Mouse (Mus musculus) R1 (cell line): Measurements from ENCODE around the gene Nicn1.
A peak's percentile ranks its signal among the peaks of the same experiment; 100 is the strongest.

ENCODE experiments used
- DNase-seq: peaks from one replicate; pipeline ENCODE4 v3.0.0-alpha.2; 2018; ENCODE audit warnings: low read depth, low spot score

The Nicn1 gene

DNA sequence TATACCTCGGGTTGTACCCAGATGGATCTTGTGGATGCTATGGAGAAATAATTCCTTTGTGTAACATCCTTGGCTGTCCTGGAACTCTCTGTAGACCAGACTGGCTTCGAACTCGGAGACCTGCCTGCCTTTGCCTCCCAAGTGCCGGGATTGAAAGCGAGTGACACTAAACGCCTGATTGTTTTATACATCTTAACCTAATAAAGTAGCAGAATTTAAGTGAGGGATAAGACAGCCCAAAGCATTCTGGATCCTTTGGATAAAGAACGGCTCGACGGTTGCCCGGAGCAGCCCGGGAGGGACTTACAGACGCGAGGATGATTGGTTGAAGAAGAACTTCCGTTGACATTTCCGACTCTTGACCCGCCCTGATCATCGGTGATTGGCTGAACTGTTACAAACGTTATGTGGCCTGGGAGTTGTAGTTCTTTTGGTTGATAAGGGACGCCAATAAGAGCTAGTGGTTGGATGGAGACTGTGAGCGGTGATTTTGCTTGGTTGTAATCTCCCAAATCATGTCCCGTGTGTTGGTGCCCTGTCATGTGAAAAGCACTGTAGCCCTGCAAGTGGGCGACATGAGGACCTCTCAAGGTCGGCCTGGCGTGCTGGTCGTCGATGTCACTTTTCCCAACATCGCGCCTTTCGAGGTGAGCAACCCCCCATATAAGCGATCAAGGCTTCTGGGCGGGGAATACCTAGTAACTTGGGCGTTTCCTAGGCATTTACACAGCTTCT is at the start of gene Nicn1:
TSS of gene Nicn1 (plus strand) at position 414 of the 735 bp plus-strand sequence.
- peak; percentile 99 for DNase-seq

DNA sequence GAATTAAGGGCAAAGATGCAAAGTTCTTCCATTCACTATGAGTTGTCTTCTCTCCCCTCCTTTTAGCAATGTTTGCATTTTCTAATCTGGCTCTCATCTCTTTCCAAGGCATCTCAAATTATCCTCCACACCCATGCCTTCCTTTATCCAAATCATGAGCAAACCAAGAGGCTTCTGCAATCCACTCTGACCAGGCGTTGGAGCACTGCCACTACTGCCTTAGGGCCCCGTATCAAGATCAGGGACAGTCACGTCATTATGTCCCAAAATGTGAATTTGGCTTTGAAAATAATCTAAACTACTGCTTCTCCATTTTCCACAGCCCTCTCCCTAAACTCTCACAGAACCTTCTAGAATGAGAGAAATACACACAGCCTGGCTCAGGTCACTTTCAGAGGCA is 45.7 kb upstream of the Nicn1 start:
- no peak for DNase-seq

DNA sequence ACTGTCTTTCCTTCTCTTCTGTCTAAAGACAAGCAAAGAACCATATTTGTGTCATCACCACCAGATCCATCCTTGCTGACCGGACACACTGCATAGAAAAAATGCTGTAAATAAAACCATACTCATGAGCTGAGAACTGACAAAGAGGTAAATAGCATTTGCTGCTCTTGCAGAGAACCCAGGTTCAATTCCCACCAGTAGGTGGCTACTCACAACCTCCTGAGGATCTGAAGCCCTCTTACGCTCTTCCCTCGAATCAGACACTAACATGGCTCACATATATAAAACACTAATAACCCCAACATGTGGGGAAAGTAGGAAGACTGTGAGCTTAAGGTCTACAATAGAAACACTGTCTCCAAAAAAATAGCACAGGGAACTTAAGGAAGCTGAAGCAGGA is 45.2 kb upstream of the Nicn1 start:
- DNase-seq: peak; percentile 69

- peak; percentile 28 for DNase-seq
Observed at GRCm38 (mm10) chr9:108248957-108249356, 41.3 kb upstream of the Nicn1 start.

GRCm38 (mm10) chr9:108251877-108252276 is 38.4 kb upstream of the Nicn1 start:
- no peak for DNase-seq

- DNase-seq: peak; percentile 28
Observed at GRCm38 (mm10) chr9:108252766-108253165, 37.5 kb upstream of the Nicn1 start.

DNA sequence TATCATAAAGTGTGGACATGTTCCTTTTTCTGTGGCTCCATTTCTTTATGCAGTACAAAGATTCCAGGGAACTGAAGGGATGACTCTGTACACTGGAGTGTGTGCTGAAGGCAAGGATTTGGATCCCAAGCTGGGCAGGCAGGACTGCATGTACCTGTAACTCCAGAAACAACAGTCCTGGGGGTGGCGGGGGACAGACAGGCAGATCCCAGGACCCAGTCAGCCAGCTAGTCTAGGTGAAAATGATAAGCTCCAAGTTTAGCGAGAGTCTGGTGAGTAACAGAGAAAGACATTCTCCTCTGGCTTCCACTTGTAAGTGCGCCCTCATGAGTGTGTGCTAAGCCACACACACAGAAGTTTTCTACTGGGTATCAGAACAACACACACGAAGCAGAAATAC is 29.7 kb upstream of the Nicn1 start:
- DNase-seq: no peak

DNA sequence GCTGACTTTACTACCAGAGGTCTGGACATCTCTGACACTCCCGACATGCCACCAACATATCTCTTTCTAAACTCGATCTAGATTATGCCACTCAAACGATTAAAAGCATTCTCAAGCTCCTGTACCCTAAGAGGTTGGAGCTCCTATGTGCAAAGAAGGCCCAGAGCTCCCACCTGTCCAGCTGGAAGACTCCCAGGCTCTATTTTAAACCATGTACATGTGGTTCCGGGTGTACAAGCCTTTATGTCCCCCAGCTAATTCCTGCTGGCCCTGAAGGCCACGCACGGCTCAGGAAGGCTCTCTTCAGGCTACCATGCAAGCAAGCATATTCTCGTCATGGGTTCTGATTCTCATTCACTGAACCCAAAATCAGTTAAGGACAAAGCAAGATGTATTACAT is 28.4 kb upstream of the Nicn1 start:
- no peak for DNase-seq

- DNase-seq: no peak
Observed at GRCm38 (mm10) chr9:108262494-108263049, 27.7 kb upstream of the Nicn1 start.

GRCm38 (mm10) chr9:108263131-108263681 is 27.0 kb upstream of the Nicn1 start:
- DNase-seq: peak; percentile 62

DNA sequence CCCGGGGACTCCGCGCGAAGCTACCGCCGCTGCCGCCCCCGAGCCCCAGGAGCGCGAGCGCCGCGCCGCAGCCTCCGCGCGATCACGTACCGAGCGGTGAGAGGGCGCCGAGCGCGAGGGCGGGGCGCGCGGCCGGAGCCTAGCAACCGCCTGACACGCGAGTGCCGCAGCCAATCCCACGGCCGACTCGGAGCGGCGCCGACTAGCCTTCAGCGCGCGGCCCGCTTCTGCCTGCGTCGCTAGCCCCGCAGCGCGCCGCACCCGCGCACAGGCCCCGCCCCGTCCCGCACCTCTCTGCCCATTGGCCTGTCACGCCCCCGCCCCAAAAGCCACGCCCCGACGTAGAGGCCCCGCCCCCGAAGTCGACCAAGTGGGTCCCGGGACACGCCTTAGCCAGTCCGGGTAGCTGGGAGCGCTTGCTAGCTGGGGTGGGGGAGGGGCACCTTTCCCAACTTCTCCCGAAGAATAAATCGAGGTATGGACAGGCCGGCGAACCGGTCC is 26.5 kb upstream of the Nicn1 start, which contains the start of gene Dag1:
TSS of gene Dag1 (minus strand) at position 269 of the 501 bp plus-strand sequence.
- DNase-seq: peak; percentile 97

DNA sequence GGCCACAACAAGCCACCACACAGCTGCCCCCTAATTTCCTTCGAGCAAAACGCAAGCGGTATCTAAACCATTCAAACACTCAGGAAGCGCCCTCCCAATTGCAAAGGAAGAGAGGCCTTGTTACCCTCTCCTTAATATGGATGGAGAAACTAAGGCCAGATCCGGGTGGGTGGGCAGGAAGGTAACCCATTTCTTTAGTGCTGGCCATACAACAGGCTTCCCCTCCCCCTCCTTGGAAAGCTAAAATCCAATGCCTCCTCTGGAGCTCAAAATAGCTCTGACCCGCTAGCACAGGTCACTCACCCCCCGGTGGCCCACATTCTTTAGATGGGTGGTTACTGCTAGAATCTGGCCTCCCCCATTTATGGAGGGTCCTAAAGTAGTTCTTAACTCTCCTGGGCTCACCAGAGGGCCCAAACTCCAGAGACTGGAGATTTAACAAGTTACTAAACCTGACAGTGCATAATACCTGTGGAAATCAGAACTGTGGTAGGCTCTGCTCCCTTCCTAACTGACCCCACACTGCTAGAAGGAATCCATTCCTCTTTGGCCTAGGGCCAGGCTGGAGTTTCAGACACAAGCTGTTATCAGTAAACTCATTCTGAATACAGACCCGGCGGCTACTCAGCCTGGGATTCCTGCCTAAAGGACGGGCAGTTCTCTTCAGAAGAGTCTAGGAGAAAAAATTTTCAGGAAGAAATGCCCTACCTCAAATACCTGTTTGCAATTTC is 25.9 kb upstream of the Nicn1 start:
- peak; percentile 93 for DNase-seq

GRCm38 (mm10) chr9:108266261-108266935 is 23.8 kb upstream of the Nicn1 start:
- peak; percentile 83 for DNase-seq

- no peak for DNase-seq
Observed at GRCm38 (mm10) chr9:108267691-108268090, 22.5 kb upstream of the Nicn1 start.

GRCm38 (mm10) chr9:108268701-108269100 is 21.5 kb upstream of the Nicn1 start:
- peak; percentile 58 for DNase-seq

GRCm38 (mm10) chr9:108271941-108272340 is 18.3 kb upstream of the Nicn1 start:
- no peak for DNase-seq

DNA sequence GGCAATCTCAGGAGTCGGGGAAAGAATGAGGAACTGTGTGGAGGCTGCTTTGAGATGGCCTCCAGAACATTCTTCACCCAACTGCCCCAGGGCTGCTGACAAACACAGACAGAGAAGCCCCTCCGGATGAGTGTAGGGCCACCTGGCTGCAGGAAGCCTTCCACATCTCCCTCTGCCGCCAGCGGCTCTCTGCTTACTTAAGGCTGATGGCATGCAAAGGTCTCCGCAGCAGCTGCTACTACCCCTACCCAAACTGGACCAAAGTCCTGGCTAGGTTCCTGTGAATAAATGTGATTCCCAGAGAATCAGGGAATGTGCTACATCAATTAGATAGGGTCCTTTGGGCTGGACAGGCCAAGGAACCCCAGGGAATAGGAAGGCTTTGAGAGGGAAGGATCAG is 17.5 kb upstream of the Nicn1 start:
- no peak for DNase-seq

- no peak for DNase-seq
Observed at GRCm38 (mm10) chr9:108273485-108273884, 16.7 kb upstream of the Nicn1 start.

- no peak for DNase-seq
Observed at GRCm38 (mm10) chr9:108274476-108275330, 15.5 kb upstream of the Nicn1 start.

- DNase-seq: no peak
Observed at GRCm38 (mm10) chr9:108275331-108275659, 14.9 kb upstream of the Nicn1 start.
